Mouse (Mus musculus) thymus, postnatal 14 days (tissue): ENCODE data around the gene Dnm3.
A peak's percentile ranks its signal among the peaks of the same experiment; 100 is the strongest.

Experiments used
- DNase-seq: peaks from one replicate; pipeline ENCODE4 v3.0.0; 2021

The Dnm3 gene

DNA sequence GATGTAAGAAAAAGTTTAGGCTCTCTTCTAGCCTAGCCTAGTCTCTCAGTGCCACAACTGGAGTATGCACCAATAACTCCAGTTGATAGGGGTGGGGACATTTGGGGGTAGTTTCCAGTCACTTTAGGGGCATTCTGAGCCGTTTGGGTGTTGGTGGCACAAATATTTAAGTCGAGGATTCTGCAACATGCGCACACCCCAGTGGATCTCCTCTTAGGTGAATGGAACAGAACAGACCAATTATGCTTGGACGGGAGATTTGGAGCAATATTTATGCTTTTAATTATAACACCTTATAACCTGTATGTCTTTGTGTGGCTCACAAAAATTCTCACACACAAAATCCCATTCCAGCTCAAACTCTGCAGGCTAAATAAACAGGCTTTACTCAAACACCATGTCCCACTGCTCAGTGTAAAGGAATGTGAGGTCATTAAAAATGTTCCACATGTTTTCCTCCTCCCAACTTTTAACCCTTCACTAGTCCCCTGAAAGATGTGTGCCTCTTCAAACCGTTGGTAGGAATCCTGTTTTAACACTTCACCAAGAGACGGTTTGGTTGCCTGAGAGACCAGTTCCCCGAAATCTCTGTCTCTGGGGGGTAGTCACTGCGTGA lies 462.5 kb downstream of the Dnm3 start:
- no peak for DNase-seq

DNA sequence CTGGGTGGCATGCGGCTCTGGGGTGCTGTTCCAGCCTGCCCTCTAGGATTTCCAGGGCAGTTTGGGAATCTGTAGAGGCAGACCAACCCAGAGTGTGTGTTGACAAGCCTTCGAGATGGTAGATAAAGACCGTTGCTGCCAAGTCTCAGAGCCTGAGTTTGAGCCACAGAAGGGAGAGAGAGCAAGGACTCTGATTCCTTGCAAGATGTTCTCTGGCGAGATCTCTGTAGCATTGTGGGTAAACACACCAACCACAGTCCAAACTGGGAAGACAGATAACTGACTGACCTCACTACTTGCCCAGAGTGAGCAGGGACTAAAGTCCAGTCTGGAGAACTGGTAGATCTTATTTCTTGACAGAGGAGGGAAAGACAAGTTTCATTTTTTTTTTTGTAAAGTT lies 464.3 kb downstream of the Dnm3 start:
- no peak for DNase-seq

DNA sequence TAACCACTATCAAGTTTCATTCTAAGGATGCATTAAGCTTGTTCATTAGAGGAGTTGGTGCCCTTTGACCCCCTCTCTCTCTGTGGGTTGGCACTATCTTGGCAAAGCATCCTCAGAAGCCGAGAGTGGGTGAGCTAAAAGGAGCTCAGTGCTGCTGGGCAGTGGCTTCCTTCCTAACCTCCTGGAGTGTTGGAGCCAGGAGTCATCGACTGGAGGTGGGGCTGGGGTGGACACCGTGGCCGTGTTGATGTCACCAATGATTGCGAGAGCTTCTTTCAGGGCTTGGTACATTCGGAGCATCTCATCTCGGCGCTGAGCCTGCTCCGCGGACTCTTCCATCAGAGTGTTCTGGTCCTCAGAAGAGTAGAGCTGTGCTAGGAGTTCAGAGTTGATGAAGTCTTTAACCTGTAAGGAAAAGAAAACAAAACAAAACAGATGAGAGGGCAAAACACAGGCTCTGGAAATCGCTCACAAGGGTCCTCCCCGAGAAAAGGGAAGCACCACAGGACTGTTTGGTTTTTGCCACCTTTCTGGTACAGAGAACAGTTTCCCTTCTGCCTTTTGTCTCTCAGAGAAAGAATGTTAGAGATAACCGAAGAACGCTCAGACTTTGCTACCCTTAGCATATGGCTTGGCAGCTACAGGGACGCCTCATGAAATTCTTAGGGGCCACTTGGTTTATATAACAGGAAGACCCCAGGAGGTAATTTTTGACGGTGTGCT lies 466.1 kb downstream of the Dnm3 start:
- no peak for DNase-seq

DNA sequence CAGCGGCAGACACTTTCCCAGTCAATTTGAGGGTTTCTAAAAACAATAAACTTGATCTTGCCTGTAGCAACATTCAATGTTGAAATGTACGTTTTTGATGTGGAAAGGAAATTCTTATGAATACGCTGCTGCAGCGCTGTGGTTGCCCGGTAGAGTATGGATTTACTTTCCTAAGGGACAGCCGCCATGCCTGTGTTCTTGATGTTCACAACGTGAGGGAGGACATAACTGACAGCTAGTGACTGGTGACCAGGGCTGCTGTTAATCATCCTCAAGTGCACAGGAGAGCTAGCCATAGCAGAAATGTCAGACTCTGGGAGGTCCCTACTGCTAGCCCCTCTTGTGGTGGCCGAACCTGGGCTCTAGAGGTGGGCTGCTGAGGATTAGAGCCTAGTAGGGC lies 468.7 kb downstream of the Dnm3 start:
- DNase-seq = no peak

DNA sequence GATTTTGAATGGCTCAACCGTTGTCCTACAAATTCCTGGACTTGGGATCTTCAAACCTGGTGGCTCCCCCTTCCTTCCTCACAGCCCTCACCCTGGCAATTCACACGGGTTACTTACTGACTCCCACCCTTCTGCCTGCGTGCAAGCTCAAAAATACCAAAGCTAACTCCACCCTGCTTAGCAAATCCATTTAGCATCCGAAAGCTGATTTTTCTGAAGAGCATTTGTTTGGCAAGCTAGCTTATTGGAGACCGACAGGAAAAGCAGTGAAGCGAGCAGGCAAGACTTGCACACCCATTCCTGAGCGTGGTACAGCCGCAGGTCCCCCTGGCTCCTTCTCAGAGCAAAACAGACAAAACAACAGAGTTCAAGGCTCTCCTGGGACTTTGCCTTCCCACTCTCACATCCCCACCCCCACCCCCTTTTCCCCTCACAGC lies 469.2 kb downstream of the Dnm3 start:
- DNase-seq = no peak

DNA sequence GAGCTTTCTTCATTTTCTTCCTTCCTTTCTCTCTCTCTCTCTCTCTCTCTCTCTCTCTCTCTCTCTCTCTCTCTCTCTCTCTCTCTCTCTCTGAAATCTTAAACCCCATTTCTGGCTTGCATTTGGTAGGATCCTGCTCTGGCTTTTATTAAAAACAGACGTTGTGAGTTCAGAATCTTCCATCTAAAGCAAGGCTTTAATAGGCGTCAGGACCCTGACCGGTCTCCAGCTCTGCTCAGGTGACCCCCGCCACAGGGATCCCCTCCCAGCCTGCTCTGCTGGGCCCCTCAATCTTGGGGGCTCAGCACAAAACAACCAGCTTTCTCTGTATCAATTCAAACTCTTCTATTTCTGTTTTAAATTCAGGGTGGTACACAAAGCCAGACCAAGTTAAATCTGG lies 469.6 kb downstream of the Dnm3 start:
- DNase-seq = no peak

DNA sequence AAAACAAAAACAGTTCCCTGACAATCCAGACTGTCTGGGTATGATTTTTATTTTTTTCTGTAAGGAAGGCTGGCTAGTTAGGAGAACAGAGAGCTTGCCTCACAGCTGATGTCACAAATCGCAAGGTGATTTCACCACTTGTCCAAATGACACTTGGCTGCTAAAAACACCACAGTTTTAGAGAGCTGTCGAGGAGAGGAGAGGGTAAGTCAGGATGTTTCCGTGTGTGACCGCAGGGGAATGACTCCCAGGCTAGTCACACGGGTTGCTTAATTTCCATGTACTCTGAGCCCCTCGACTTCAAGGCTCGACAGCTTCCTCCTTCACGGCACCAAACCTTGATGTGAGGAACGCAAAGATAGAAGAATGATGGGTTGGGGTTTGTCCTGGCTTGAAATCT lies 471.7 kb downstream of the Dnm3 start:
- DNase-seq = no peak

DNA sequence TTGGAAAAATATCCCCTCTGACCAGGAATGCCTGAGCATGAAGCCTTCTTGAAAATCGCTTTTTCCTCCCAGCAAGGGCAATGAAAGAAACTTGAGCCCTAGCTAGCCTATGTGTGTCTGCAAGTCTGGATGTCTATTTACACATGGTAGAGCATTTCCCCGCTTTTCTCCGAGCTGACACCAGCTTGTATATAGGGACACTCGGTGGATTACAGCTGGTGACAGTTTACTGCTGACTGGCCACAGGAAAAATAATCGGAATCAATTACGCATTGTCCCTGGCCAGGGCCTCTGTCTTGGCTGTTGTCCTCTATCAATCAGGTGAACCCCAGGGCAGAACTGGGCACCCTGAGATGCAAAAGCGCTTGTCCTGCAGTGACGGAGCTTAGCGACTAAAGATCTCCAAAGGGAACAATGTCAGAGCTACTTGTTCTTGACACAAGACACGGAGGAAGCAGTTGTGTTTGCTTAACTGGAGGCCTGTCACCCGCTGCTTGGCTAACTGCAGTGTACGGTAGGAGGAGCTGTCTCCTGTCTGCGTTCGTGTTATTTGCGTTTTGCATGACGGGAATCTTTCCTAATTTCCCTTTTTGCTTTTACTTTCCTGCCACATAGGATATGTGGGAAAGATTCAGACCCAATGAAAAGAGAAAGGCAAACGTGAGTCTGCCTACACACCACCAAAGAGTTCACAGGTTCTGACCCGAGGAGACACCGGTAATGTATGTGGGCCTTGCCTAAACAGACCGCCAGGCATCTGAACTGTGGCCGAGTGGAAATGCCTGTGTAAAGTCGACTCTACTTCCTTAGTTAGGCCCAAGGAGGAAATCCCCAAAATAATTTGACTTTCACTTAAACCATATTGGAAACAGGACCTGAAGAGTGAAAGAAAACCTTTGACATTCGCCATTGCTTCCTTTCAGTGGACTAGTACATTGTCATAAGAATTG lies 472.7 kb downstream of the Dnm3 start:
- DNase-seq = peak; percentile 28

DNA sequence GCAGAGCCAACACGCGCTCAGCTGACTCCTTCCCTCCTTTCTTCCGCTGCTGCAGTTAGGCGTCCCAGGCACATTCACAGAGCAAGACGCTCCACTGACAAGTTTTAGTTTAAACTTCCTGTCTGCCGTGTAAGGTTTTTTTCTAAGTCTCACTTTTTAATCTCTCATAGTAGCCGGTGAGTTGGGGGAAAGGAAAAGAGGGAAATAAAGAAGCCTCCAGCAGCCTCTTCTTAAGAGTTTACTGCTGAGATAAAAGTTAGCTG lies 473.4 kb downstream of the Dnm3 start:
- DNase-seq = peak; percentile 20

DNA sequence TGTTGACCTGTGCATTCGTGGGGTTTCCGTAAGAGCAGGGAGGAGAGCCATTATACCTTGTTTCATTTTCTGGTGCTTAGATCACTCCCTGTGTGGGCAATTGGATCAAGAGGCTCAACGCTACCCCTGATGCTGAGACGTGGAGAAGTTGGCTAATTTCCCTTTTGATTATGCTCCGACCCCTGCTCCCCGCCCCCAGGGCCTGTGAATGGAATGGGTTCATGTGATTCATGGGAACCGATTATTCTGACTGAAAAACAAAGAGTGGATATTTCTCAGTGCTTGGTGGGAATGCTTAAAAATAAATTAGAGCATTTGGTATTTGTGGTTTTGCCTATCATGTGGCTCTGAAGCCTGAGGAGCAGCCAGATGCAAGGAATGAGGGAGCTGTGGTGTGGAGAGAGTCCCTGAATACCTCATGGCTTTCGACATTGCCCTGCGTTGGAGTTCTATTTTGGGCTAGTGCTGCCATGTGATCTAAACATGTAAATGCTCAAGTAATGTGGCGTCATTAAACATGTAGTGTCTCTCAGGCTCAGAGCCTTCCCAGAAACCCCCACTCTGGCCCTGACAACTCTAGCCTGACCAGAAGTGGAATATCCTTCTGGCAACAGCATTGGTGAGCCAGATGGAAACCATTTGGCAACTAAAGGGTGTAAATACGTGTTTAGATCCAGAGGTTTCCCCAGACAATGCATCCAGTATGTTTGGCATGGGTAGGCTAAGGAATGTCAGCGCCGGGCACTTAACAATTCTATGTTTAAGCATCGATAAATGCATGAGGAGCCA lies 473.9 kb downstream of the Dnm3 start:
- no peak for DNase-seq

DNA sequence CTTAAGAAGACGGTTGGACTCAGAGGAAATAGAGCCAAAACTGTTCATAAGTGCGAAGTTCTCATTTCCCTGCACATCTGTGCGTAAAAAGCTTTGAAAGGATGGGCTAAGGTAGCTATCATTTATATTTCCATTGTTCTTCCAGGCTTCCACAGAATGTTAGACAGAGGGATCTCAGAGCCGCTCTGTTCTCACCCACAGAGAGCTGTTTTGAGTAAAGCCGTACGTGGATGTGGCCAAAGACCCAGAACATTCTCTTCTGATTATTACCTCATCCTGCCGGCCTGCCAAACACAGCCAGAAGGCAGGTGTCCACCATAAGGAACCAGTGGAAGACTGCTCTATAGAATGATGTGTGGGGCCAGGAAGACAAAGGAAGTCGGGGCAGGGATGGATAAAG lies 476.5 kb downstream of the Dnm3 start:
- no peak for DNase-seq

DNA sequence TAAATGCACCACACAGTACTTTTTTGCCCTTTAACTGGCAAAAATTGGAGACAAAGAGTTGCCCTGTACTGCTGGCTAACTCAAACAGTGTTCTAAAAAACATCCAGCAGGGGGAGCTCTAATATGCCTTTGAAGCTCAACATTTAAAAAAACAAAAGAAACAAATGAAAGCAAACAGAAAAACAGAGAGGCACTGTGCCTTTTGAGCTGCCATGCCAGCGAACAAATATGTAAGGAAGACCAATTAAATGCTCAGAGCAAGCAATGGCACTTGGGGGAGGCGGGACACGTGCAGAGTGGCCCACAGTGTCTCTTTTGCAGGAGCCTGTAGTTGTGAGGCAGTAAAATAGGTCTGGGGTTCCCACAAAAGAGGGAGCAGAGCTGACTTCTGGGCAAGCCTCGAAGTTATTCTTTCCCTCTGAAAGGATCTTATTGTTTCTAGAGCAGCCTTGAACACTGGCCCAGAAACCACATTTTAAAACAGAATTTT lies 477.9 kb downstream of the Dnm3 start:
- peak; percentile 65 for DNase-seq

DNA sequence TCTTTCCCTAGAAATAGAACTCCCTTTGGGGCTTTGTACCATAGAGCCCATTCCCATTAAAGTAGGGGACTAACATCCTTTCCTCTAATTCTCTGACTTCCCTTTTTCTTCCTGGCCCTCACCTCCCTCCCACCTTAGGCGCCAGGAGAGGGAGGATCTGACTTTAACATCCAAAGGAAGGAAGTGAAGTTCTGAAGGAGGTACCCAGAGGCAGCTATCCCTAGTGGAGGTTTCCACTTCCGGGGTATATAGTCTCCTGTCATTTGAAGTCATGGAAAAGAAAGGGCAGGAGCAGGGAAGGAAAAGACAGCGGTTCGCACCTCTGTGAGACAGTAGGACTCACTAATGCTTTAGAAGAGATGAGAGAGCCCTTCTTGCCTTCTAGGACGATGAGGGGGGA lies 478.5 kb downstream of the Dnm3 start:
- peak; percentile 12 for DNase-seq

DNA sequence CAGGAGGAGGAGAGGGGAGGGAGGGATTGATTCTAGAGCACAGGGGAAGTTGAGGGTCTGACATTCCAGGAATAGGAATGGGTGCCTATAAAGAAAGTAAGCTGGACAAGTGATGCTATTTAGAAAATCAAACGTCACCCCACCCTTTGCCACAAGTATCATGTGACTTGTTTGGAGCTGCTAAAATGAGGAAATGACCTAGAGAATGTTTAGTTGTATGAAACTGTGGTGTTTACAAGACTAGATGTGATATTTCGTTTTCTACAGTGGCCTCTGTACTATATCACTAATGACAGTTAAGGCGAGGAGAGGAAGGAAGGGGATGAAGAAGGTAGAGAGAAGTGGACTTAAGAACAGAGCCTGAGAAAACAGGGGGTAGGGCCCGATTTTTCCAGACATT lies 479.1 kb downstream of the Dnm3 start:
- no peak for DNase-seq

DNA sequence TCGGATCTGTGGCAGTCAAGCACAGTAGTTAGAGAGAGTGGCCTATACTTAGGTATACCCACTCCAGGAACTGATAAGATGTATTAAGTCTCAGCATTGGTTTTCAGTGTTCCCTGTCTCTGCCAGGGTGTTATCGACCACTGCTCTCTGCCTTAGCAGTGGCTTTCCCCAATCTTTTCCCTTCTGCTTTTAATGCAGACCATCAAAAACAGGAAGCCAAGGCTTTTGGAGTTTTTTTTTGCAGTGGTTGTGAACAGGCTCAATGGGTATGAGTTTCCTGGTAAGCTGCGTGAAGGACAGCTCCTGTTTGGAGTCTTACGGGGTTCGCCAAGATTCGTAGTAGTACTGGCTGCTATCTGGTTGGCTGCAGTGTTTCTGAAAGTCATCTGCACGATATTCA lies 485.4 kb downstream of the Dnm3 start:
- no peak for DNase-seq

DNA sequence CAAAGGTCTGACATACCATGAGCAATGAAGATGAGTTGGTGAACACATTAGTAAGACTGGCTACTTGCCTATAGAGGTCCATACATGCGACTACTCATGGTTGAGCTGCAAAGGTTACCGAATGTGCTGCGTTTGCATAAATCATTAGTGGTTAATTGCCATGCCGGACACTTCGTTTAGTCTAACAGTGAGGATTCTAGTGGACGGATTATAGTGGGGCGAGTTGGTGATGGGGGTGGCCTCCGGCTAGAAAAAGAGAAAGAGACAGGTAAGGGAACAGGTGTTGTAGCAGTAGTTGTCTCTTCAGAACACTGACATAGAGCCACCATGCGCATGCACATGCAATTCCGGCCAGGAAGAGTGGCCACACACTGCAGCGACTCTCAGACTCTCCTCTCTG lies 486.0 kb downstream of the Dnm3 start:
- no peak for DNase-seq

DNA sequence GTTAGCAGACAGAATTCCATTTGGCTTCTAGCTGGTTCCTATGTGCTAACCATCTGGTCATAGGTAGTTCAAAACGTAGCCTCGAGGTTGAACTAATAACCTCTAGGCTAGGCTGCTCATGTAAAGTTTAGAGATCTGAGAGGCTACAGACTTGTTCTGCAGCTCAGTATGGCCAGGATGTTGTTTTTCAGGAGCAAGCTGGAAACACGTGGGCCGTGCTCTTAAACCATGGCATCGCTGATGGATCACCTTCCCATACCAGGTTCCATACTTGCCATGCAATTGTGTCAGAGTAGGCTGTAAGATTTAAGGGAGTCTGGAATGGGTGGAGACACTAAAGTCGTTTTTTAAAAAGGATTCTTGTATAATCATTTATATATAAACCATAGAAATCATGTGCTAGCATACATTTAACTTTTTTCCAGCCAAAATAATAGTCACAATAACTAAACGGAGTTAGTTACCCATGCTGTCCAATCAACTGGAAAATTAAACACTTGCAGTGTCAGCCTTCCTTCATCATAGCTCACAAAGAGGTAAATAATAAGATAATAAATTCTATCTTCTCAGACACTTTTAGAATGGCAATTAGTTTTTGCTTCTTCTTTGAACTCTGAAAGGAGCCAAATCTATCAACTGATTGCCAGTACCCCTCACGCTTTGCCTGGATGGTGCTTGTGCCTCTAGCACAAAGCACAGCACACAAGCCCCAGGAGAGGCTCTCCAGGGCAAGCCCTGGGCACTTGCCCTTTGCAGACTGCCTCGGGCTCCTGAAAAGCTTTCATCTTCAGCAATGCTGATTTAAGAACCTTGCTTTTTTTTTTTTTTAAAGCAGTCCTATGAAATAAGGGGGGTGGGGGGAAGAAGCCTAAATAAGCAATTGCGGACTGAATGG lies 486.9 kb downstream of the Dnm3 start:
- no peak for DNase-seq

DNA sequence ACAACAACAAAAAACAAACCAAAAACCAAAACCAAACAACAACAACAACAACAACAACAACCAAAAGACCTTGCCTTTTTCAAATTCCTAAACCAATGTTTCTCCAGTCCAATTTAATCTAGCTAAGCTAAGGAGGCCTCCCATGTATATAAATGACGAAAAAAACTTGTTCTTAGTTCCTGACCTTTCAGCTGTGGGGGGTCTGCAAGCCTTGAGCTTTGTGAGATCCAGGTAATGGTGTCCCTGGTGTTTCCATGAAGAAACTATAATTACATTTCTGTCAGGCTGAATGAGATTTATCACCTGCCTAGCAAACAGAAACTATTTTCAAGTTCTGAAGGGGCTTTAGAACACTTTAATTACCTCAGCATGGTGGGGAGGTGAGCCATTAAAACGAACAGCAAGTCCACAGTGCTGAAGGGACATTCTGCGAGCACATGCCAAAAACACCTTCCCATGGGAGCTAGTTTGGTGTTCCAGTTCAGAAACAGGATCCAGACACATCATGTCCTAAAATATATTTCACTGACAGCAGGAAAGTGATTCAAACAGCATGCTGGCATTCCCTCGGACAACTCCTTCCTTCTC lies 493.8 kb downstream of the Dnm3 start:
- DNase-seq = no peak

DNA sequence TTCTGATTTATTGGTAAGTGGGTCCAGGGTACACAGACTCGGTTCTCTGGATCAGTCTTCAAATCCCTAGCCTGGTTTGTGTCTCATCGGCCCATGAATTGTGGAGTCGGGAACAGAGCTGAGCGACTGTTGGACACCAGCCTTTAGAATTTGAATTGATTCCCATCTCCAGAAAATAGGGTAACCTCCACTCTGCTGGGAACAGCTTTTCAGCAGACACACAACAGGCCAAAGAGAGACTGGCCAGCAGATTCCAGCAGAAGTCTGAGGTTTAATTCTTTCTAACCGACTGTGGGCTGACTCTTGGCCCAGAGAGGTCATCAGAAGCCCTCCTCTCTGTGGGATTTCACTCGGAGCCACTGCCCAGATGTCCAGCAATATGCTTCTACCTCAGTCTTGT lies 494.4 kb downstream of the Dnm3 start:
- DNase-seq = no peak

DNA sequence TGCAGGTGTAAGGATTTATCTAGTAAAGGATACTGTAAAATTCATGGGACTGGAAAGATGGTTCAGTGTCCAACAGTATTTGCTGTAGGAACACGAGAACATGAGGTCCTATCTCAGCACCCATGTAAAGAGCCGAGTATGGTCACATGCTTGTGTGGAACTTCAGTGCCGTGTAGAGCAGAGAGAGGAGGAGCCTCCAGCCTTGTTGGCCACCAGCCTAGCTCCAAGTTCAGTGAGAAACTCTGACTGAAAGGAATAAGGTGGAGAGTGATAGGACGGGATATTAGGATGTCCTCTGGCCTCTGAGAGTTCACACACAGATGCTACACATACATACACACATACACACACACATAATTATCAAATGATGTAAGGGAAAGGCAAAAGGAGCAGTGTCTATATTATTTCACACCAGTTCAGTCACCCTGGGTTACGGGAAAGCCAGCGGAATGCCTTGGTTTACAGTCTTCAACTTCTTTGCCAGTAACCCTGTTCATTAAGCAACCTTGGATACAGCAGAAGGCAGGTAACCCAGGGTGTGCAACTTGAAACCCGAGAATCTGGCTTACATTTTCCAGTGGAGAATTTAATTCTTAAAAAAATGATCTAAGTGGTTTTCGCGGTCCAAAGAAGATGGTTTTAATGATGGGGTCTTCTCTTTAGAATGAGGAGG lies 497.1 kb downstream of the Dnm3 start:
- no peak for DNase-seq

DNA sequence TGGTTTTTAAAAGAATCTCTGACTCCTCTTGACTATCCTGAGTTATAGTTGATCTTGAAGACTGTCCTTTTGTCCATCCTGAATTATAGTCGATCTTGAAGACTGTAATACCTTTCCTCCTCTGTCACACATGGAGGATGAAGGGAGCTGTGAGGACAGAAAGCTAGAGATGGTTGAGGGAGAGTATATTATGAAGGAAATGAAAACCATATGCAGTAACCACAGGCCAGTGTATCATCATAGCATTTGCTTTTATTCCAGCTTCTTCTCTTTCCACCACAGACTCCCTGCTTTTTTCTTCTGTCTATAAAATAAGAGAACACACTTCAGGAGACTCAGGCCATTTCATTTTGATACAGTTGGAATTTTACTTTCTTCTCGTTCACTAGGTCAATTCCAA lies 497.8 kb downstream of the Dnm3 start:
- no peak for DNase-seq
